Mouse (Mus musculus) hindlimb bud, embryonic 11.5 days (tissue): ENCODE results near the gene Krt79.

ENCODE experiments used
- DNase-seq: peaks from one replicate; pipeline ENCODE4 v3.0.0-alpha.2; 2012; ENCODE audit warnings: low read depth, low spot score; ENCODE audit errors: extremely low spot score

Gene Krt79

DNA sequence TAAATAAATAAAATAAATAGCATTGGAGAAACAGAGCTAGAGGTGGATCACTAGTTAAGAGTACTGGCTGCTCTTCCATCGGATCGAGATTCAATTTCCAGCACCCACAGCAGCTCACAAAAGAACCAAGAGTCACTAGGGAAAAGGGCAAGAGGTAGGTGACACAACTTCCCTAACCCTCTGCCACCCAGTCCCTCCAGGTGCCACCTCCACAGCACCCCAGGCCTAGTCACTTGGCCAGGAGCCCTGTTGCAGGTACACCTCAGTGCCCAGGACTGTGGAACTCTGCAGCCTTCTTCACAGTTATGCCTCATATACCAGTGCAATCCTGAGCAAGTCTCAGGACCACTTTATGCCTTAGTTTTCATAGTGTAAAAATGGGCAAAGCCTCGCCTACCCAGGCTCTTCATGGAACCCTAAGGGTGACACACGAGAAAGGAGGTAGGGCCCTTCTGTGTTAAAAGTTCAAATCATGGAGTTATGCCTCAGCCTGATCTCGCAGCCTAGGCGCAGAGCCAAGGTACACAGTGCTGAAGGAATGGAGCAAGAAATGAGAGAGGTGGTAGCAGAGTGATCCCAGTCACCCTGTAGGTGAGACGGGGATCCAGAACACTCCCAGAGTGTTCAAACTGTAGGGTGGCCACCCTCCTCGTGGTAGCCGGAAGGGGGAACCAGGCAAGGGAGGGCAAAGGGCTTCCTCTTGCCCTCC, 1.4 kb downstream of the Krt79 start:
- no peak for DNase-seq

GRCm38 (mm10) chr15:101933024-101933423, 7.1 kb downstream of the Krt79 start:
- DNase-seq: no peak

DNA sequence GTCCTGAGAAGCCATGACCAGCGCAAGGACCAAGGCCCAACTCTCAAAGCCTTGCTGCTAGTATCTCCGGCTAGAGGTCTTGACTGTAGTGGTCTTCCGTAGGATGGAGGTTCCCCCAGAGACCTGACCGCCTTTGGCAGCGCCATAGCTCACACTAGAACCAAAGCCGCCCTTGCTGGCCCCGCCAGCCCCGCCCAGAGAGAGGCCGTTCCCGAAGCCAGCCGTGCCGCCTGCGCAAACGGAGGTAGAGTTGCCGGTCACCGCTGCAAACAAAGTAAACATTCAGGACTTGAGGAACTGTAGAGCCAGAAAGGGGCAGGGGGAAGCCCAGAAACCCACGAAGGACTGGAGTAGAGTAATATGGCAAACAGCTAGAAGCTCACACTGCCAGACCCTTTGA, 10.5 kb downstream of the Krt79 start:
- no peak for DNase-seq

GRCm38 (mm10) chr15:101929087-101929486, 11.0 kb downstream of the Krt79 start:
- DNase-seq: no peak

GRCm38 (mm10) chr15:101927340-101928080, 12.6 kb downstream of the Krt79 start:
- DNase-seq: no peak

DNA sequence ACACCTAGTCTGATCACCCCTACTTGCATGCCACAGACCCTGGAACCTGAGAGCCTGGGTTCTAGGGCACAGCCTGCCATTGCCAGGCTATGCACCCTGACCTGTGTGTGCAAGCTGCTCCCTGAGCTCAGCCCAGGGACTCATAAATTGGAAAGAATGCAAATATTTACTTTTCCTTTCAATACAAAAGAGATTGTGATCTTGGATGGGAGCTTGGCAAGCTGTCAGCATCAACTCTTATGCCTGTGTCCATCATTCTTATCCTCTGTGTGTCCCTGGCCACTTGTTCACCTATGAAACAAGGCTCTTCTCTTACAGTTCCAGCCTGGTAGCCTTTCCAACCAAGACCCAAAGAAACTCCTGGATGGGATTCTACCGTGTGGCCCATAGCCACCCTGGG, 15.1 kb downstream of the Krt79 start:
- no peak for DNase-seq

- DNase-seq: no peak
Measured at GRCm38 (mm10) chr15:101924635-101925034, 15.5 kb downstream of the Krt79 start, which contains the start of gene Krt4. TSS of gene Krt4 (minus strand) at chr15:101924735.

DNA sequence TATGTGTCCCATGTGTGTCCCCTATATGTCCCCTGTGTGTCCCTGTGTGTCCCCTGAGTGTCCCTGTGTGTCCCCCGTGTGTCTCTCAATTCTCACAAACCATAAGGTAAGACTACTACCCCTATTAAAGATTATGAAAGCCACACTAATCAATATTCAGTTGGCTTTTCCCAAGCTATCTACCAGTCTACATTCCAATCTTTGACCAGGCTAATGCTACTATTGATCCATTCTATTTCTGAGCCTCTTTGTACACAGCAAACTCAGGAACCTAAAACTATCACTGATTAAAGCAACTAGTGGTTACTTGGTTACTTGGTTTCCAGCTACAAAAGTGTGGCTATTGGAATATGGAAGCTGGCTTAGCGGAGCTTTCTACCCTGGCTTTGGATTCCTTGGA, 17.8 kb downstream of the Krt79 start:
- no peak for DNase-seq

DNA sequence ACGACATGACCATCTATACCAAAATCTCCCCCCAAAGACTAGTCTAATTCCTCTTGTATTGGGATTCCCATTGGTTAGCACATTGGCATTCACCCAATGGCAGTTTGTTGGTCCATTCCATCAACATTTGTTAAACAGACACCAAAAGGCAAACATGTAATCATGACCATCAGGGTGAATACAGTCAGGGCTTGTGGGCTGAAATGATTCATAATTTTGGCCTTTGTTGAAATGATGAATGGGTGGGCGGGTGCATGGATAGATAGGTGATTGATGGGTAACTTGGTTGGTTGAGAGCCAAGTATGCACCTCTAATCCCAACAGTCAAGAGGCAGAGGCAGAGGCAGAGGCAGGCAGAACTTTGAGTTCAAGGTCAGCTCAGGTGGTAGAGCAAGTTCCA, 24.1 kb downstream of the Krt79 start:
- DNase-seq: no peak

DNA sequence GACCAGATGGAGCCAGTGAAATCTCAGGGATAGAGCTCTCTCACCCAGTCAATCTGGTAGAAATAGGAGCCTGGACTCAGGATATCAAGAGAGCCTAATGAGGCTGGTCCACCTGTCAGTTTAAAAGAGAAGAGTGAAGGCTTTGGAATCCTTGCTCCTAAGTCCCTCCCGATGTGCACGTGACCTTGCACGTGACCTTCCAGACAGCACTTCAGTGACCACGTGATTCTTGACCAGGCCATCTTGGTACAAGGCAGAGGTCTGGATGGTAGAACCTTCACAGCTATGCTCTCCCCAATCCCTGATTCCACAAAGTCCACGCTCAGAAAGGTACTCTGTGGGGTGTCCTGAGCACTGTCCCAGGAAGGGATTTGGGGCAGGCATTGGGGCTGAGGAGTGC, 35.3 kb downstream of the Krt79 start:
- no peak for DNase-seq

- DNase-seq: no peak
Measured at GRCm38 (mm10) chr15:101902171-101903149, 37.7 kb downstream of the Krt79 start.

GRCm38 (mm10) chr15:101895216-101895615, 44.9 kb downstream of the Krt79 start:
- DNase-seq: no peak

DNA sequence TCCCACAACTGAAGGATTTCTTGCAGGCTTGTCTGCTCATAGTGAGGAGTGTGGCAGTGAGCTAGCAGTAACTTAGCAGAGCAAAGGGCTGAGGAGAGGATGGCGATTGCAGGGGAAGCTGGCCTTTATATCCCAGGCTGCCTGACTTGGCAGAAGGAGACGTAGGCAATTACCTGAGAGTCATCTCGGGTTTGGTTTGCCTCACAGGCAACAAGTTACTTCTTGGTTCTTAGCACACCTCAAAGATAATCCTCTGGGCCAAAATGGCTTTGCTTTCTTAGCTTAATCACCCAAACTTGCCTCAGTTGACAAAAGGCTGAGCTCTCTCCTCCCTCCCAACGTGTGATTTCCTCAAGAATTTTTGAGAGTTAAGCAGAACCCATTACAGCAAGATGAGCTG, 47.3 kb downstream of the Krt79 start, which contains the start of gene Krt76:
Gene Krt76 (minus strand): TSS at position 101 of the 400 bp plus-strand sequence.
- no peak for DNase-seq

GRCm38 (mm10) chr15:101879776-101880175, 60.3 kb downstream of the Krt79 start:
- no peak for DNase-seq
